Mouse (Mus musculus) brown adipose tissue, adult 24 weeks (tissue): Measurements from ENCODE around the gene Fam227b. TPM values are rescaled to one million over a fixed set of nuclear protein-coding genes. Genes with fewer than 3 reads are reported as not detected.

Experiments
- H3K27ac ChIP-seq: fragments of 200-500 bp; replicated peaks from 2 replicates; pipeline ENCODE4 v1.5.1; 2012; ENCODE audit warnings: low read depth, mild to moderate bottlenecking, low read length
- H3K4me1 ChIP-seq: fragments of 200-500 bp; 2 replicates; pipeline ENCODE4 v1.6.1; 2012; ENCODE audit warnings: low read length, mixed read lengths; ENCODE audit not compliant: control insufficient read depth, insufficient read depth, insufficient read length
- H3K4me3 ChIP-seq: fragments of 200-500 bp; 2 replicates; pipeline ENCODE4 v1.5.1; 2012; ENCODE audit warnings: low read depth, mild to moderate bottlenecking, low read length, moderate library complexity; ENCODE audit not compliant: insufficient read depth
- polyA plus RNA-seq: library from polyadenylated mRNA; stranded (reverse); fragments of >200 nt; gene quantifications from 2 replicates; pipeline ENCODE4 v1.2.4, GENCODE M21; 2012; ENCODE audit not compliant: missing spikeins, insufficient read depth, insufficient read length

The Fam227b gene
- polyA plus RNA-seq, 1 experiment, result not detected

GRCm38 (mm10) chr2:126079086-126079485 lies 72.7 kb downstream of the Fam227b start:
- no peak overlapping the region for H3K27ac ChIP-seq
- no peak overlapping the region for H3K4me3 ChIP-seq
- no peaks in the 10 kb centered on the region for H3K4me1 ChIP-seq

GRCm38 (mm10) chr2:126076506-126076905 lies 75.3 kb downstream of the Fam227b start:
- H3K4me3 ChIP-seq, result no peak overlapping the region
- no peak overlapping the region for H3K27ac ChIP-seq
- no peaks in the 10 kb centered on the region for H3K4me1 ChIP-seq

GRCm38 (mm10) chr2:126073744-126074143 lies 78.1 kb downstream of the Fam227b start:
- no peak overlapping the region for H3K4me3 ChIP-seq
- H3K4me1 ChIP-seq, result no peaks in the 10 kb centered on the region
- H3K27ac ChIP-seq, result no peak overlapping the region

- Histone ChIP-seq H3K4me1 (no peaks in the 10 kb centered on the region; the same call in 1 of the 2 replicates), H3K27ac (no peak overlapping the region), H3K4me3 (no peak overlapping the region)
Observed at GRCm38 (mm10) chr2:126069740-126070139, 82.1 kb downstream of the Fam227b start.

GRCm38 (mm10) chr2:126065303-126065856 lies 86.4 kb downstream of the Fam227b start:
- Histone ChIP-seq H3K4me1 (no peaks in the 10 kb centered on the region; the same call in 1 of the 2 replicates), H3K4me3 (no peak overlapping the region), H3K27ac (no peak overlapping the region)

- H3K4me3 ChIP-seq, result no peak overlapping the region
- no peak overlapping the region; the same call in 1 of the 2 replicates for H3K27ac ChIP-seq
- no peaks in the 10 kb centered on the region; the same call in 1 of the 2 replicates for H3K4me1 ChIP-seq
Observed at GRCm38 (mm10) chr2:126064814-126065213, 87.0 kb downstream of the Fam227b start.

- no peak overlapping the region for H3K4me3 ChIP-seq
- H3K4me1 ChIP-seq, result no peaks in the 10 kb centered on the region; the same call in 1 of the 2 replicates
- H3K27ac ChIP-seq, result no peak overlapping the region
Observed at GRCm38 (mm10) chr2:126062876-126063275, 88.9 kb downstream of the Fam227b start.

- no peak overlapping the region for H3K4me3 ChIP-seq
- H3K27ac ChIP-seq, result no peak overlapping the region
- no peaks in the 10 kb centered on the region for H3K4me1 ChIP-seq
Observed at GRCm38 (mm10) chr2:126061037-126061773, 90.6 kb downstream of the Fam227b start.

- H3K4me3 ChIP-seq, result no peak overlapping the region
- no peak overlapping the region for H3K27ac ChIP-seq
- no peaks in the 10 kb centered on the region for H3K4me1 ChIP-seq
Observed at GRCm38 (mm10) chr2:126060595-126060994, 91.2 kb downstream of the Fam227b start.

- no peak overlapping the region for H3K27ac ChIP-seq
- no peak overlapping the region for H3K4me3 ChIP-seq
- no peaks in the 10 kb centered on the region for H3K4me1 ChIP-seq
Observed at GRCm38 (mm10) chr2:126053657-126054056, 98.1 kb downstream of the Fam227b start.

- Histone ChIP-seq H3K4me3 (no peak overlapping the region), H3K4me1 (no peaks in the 10 kb centered on the region), H3K27ac (no peak overlapping the region)
Observed at GRCm38 (mm10) chr2:126052749-126053557, 98.9 kb downstream of the Fam227b start.

GRCm38 (mm10) chr2:126045621-126046020 lies 106.2 kb downstream of the Fam227b start:
- H3K4me1 ChIP-seq, result no peaks in the 10 kb centered on the region
- no peak overlapping the region for H3K27ac ChIP-seq
- no peak overlapping the region for H3K4me3 ChIP-seq

GRCm38 (mm10) chr2:126042674-126043073 lies 109.1 kb downstream of the Fam227b start:
- H3K27ac ChIP-seq, result no peak overlapping the region
- H3K4me1 ChIP-seq, result no peaks in the 10 kb centered on the region
- H3K4me3 ChIP-seq, result no peak overlapping the region

- H3K4me1 ChIP-seq, result no peaks in the 10 kb centered on the region
- no peak overlapping the region for H3K27ac ChIP-seq
- no peak overlapping the region for H3K4me3 ChIP-seq
Observed at GRCm38 (mm10) chr2:126041237-126041636, 110.6 kb downstream of the Fam227b start.

GRCm38 (mm10) chr2:126040651-126041050 lies 111.2 kb downstream of the Fam227b start:
- Histone ChIP-seq H3K4me1 (no peaks in the 10 kb centered on the region), H3K27ac (no peak overlapping the region), H3K4me3 (no peak overlapping the region)
